Mouse (Mus musculus) adrenal gland, adult 18-20 months (tissue): ENCODE data around the gene Plxna4. TPM values are rescaled to one million over a fixed set of nuclear protein-coding genes. Genes with fewer than 3 reads are reported as not detected.

ENCODE experiments used
- DNase-seq, 2 experiments: peaks; one replicate each; pipeline ENCODE4 v3.0.0; 2021 to 2022; ENCODE audit warnings: low spot score in 2 of 2
- total RNA-seq, 2 experiments: library from RNA; stranded (reverse); gene quantifications; 1 replicate in 1 of 2; 2 replicates in 1 of 2; pipeline ENCODE4 v1.2.3; 2021

Plxna4 gene
- total RNA-seq, 2 experiments from 2014 or later, result 4.5 to 6.7 TPM

DNA sequence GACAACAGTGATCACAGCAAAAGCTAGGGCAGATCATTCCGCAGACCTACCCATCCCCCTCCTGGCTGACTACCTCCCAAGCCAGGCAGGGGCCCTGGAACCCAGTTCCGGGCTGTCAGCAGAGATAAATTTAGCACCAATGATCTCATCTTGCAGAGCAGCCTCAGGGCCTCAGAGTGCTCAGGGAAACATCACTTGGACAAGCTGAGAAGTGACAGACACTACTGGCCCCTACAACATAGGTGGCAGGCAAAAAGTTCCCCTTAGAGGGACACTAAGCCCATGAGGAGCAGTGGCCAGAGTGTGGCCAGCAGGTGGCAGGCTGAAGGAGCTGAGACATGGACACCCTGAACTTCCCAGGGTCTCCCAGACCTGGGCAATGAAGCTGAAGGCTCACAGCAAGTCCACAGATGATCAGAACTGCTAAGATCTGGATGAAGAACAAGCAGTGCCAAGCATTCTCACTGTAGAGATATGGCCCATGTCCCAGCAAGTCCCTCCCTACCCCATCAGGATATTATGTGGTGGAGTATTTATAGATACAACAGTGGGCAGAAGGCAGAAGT, 108.7 kb downstream of the Plxna4 start:
- DNase-seq, result peak; percentile 56 to 60

DNA sequence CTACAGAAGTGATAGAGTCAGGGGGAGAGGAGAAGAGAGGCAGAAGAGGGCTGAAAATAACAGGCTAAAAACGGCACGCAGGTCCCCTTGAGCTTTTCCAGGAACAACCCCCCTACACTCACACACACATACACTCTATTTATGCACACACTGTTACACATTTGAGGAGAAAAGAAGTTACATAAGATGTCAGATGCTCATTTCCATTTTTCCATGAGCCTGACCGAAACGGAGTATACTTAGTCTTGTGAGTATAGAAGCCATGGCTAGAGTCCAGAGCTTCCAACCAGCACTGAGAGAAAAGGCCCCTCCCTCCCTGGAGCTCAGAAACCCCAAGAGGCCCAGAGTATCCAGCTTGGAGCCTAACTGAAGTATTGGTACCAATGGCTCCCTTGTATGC, 112.0 kb downstream of the Plxna4 start:
- DNase-seq, result no peak

GRCm38 (mm10) chr6:32472062-32472461, 115.9 kb downstream of the Plxna4 start:
- DNase-seq, result no peak

- DNase-seq, result no peak
Observed at GRCm38 (mm10) chr6:32471639-32472038, 116.4 kb downstream of the Plxna4 start.

DNA sequence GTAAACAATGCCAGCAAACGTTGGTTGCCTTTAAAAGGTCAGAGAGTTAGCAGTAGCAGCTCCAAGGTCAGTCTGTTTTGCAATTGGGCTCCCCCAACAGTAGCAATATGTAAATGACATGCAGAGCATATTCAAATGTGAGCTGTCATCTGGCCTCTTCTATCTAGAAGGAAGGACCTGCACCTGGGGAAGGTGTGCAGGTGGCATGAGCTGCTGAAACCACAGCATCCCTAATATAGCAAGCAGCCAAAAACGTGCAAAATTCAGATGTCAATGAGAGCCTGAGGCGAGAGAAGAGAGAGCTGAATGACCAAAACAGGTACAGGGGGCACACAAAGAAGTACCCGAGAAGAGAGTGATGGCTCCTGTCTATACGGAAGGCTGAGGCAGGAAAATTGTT, 118.8 kb downstream of the Plxna4 start:
- no peak for DNase-seq

DNA sequence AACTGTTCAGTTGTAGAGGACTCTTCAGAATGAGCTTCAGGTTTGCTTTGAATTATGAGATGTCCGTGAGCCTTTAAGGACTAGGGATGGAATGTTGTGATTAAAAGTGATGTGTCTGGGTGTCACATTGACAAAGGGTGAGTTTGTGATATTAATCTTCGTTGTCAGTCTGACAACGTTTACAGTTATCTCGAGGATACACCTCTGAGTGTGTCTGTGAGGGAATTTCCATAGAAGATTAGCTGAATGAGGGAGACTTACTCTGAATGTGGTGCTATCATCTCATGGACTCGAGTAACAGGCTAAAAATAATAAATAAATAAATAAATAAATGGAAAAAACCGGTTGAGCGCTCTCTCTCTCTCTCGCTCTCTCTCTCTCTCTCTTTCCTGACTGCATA, 122.9 kb downstream of the Plxna4 start:
- no peak for DNase-seq

- no peak for DNase-seq
Observed at GRCm38 (mm10) chr6:32464637-32465036, 123.4 kb downstream of the Plxna4 start.

DNA sequence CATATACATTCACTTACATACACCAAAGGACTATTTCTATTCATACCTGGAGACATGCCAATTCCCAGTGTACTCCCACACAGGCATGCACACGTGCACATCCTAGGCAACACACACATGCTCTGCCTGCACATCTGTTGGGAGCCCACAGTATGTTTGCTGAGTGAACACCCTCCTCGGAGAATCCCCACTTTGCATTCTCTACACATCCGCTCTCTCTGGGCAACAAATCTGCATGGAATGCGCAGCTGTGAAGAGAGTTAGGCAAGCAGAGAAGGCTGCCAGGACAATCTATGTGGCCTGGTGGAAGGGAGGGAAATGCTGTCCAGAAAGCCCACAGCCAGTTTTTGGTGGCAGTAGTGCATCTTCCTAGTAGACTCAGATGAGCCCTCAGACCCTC, 123.9 kb downstream of the Plxna4 start:
- DNase-seq, result no peak

- DNase-seq, result peak in 1 of 2 experiments; percentile 25
Observed at GRCm38 (mm10) chr6:32460400-32460799, 127.6 kb downstream of the Plxna4 start.

DNA sequence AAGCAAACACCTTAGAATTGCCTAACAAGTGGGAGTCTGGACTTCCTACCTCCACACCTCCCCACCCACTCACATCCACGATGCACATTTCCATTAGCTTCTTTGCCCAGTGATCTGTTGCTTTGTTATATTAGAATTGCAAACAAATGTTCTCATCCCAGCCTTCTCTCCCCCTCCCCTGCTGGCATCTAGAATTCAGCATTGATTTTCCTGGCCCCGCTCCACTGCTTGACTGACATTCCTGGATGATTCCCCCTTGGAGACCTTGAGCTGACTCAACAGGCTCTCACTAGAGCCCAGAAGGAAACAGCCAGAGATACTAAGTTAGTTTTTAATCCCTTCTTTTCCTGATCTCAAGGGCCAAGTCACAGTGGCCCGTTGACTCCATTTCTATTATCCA, 131.4 kb downstream of the Plxna4 start:
- DNase-seq, result no peak

DNA sequence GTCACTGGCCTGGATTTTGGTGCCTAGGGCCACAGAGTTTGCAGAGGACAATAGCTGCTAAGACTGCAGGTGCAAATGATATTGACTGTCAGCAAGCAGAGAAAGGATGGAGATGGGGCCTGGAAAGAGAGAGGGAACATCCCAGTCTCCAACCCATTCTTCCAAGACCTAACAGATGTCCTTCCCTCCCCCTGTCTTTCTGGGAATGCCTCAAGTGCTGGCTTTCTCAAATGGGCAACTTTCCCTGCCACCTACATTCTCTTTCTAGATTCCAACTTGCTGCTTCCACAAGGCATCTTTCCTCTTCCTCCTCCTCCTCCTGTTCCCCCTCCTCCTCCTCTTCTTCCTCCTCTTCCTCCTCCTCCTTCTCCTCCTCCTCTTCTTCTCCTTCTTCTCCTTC, 136.1 kb downstream of the Plxna4 start:
- DNase-seq, result no peak

- no peak for DNase-seq
Observed at GRCm38 (mm10) chr6:32449237-32449963, 138.6 kb downstream of the Plxna4 start.

DNA sequence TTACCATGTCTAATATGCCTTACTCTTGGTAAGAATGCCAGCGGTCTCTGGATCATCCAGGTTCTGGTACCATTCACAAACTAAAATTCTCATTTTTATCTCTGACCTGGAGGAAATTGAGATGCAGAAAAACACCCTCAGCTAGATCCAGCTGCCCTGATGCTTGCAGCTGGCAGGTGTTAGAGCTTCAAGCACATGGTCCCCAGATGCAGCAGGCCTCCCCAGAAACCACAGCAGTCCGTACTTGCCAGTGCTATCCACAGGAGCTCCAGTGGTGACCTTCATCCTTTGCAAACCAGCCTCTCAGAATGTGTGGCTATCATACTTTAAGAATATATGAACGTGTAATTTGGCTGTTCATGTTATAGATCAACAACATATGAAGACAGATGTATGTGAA, 139.2 kb downstream of the Plxna4 start:
- no peak for DNase-seq

GRCm38 (mm10) chr6:32446276-32446675, 141.7 kb downstream of the Plxna4 start:
- no peak for DNase-seq

DNA sequence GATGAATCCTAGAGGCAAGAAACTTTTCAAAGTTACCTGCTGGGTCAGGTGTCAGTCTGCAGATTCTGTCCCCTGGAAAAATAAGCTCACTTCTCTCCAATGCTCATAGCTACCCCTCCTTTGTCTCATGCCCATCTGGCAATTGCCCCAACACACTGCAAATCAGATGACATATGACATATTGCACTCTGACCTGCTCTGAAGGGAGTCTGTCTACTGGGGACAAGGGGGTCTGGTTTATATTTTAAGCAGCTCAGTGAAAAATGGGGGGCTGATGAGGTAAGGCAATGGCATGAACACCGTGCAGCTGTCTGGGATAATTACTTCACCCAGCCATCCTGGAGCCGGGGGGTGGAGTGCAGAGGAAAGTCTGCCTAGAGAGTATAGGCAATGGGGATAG, 142.7 kb downstream of the Plxna4 start:
- DNase-seq, result no peak

DNA sequence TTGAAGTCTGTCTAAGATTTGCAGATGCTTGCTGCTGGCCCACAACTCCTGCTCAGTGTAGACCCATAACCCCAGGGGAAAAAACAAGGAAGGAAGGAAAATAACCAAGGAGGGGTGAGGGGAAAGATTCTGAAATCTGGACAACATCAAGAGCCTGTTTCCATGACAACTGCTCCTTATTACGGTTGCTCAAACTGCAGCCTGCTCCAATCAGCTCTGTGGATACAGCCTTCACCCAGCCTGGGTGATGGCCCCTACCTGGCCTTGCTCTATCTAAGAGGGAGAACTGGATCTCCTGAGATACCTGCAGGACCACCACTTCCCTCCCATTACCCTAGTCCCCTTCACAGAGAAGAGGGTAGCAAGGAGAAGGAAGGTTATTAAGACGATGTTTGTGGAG, 143.6 kb downstream of the Plxna4 start:
- no peak for DNase-seq

- DNase-seq, result no peak
Observed at GRCm38 (mm10) chr6:32443679-32444078, 144.3 kb downstream of the Plxna4 start.

GRCm38 (mm10) chr6:32439434-32439833, 148.6 kb downstream of the Plxna4 start:
- DNase-seq, result no peak

GRCm38 (mm10) chr6:32437219-32437618, 150.8 kb downstream of the Plxna4 start:
- DNase-seq, result no peak

DNA sequence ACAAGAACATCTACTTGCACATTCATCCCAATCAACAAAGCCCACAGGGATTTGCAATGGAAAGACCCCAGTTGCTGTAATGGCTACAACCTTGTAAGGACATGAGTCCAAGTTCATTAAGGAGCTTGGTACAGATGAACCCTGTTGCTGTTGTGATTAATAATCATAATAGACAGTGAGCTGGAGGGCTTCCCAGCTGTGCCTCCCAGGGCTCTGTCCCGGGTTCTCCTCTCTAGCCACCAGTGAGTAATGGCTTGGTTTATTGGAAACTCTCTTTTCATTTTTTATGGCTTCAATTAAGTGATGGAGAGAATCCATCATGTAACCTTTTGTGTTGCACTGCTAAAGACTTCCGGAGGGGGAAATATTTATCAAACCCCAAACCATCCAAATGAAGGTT, 164.9 kb downstream of the Plxna4 start:
- no peak for DNase-seq

DNA sequence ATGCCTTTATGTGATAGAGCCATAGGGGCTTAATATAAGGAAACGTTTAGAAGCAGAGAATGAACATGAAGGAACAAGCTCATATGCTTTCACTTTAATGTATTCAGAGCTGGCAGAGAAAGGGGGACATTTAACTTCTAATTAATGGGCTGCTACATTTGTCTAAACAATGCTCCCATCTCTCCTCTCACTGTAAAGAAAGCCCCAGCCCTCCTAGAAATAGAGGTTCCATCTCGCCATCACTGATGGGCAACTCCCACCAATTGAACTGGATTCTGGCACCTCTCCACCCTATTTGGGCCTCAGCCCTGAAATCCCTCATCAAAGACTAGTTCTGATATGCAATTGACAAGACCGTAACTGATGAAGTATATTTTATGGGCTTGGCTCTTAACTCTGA, 167.4 kb downstream of the Plxna4 start:
- no peak for DNase-seq

DNA sequence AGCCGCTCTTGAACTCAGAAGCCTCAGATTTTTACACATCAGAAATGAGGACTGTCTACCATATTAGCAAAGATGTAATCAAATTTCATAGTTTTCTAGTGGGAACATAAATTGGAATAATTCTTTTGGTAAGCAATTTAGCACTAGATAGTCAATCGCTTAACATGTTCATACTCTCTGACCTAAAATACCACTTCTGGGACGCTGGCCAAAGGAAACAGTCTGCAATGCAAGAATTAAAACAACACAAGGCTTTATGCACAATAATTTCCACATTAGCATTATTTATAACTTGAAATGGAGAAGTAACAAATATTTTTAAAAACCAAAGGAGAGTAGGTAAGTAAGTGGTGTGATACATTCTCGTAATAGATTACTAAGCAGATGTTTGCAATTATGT, 170.6 kb downstream of the Plxna4 start:
- no peak for DNase-seq

DNA sequence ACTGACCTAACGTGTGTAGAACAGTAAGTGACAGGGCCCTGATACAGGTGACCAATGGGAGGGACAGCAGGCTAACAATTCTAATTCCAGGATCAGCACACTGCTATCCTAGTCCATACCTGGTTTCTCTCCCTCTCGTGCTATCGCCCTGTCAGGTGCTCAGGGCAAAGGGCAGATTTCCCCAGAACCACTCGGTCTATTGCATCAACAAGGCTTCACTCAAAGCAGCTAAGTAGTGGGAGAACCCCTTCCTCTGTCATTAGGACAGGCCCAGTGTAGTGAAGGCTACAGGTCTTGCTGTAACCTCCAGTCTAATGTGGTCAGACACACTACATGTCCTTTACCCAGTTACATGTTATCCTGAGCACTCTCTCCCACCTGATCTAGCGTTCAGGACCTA, 176.7 kb downstream of the Plxna4 start:
- no peak for DNase-seq
